In the genomic region with DNA sequence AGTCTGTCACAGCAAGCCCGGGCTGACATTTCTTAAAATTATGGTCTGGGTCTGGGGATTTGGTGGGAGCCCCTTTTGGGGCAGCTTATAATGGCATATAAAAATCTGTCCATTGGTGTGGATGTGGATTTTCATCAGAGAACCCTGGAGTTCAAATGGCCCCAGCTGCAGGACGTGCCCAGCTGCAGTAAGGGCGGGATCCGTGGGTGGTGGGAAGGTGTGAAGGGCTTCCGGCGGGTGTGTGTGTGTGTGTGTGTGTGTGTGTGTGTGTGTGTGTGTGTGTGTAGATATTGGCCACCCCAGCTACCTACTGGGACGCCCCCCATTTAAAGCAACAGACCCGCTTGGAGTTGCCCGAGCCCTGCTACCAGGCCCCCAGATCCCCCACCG, we compare ENCODE assay signal across 8 mouse cellular contexts. TPM values are rescaled to one million over a fixed set of nuclear protein-coding genes. Genes with fewer than 3 reads are reported as not detected.
DNase-seq lines count a peak whose midpoint lies in the region; ATAC-seq and TF ChIP-seq lines count a peak whose summit lies in the region.

No protein-coding gene starts in this region.

- intact Hi-C loops in left cerebral cortex, adult 2 months (cut with DNase I) = loop anchor here (2.0 to 10.0 kb wide), 9 partner anchors 63 to 994 kb away; no protein-coding TSS in a partner anchor

- H3K27ac ChIP-seq in left cerebral cortex, adult 2 months = peak overlapping the region; percentile 95
- H3K27ac ChIP-seq in embryonic facial prominence, embryonic 12.5 days = peak overlapping the region; percentile 99
- peak overlapping the region; percentile 96 for H3K27ac ChIP-seq in intestine, postnatal 0 days (ENCODE audit: low read depth, low read length)
- peak overlapping the region; percentile 91 for H3K27ac ChIP-seq in neural tube, embryonic 12.5 days

- peak overlapping the region; percentile 87 for H3K4me2 ChIP-seq in embryonic facial prominence, embryonic 12.5 days (replicated peaks)
- peak overlapping the region; percentile 96 for H3K4me2 ChIP-seq in intestine, postnatal 0 days (replicated peaks; ENCODE audit: low read depth)
- peak overlapping the region; percentile 96 for H3K4me2 ChIP-seq in neural tube, embryonic 12.5 days (replicated peaks)

- TF ChIP-seq CTCF in left cerebral cortex, adult 2 months (IDR thresholded peaks at IDR 0.05) = no peak
- TF ChIP-seq CTCF in intestine, postnatal 0 days (IDR thresholded peaks at IDR 0.05; ENCODE audit: low read depth) = no peak

- ATAC-seq in embryonic facial prominence, embryonic 12.5 days (ENCODE audit: insufficient number of reproducible peaks, insufficient read depth, low FRiP score, low TSS enrichment) = no peak
- ATAC-seq in intestine, postnatal 0 days = peak; percentile 1; the same call in 1 of the 2 replicates
- peak; percentile 6; the same call in 1 of the 2 replicates for ATAC-seq in neural tube, embryonic 12.5 days (ENCODE audit: low FRiP score, low read depth)
- ATAC-seq in megakaryocyte progenitor cell, adult 5-6 weeks (replicated peaks; ENCODE audit: poor library complexity) = no peak

- no peak for DNase-seq in left cerebral cortex, adult 2 months (ENCODE audit: extremely low spot score in 1 of 2, low spot score in 2 of 2)
- no peak for DNase-seq in left cerebral cortex, adult 11 months (ENCODE audit: low spot score)
- DNase-seq in adrenal gland, adult (ENCODE audit: inconsistent age in 2 of 2, low spot score in 1 of 2) = no peak
- DNase-seq in gastrocnemius, postnatal 10 days = no peak

- peak overlapping the region; percentile 53 for H3K9ac ChIP-seq in embryonic facial prominence, embryonic 12.5 days
- peak overlapping the region; percentile 68 for H3K9ac ChIP-seq in intestine, postnatal 0 days (ENCODE audit: low read depth, low read length)
- H3K9ac ChIP-seq in neural tube, embryonic 12.5 days = peak overlapping the region; percentile 47

- no peaks in the 10 kb centered on the region for H3K9me3 ChIP-seq in embryonic facial prominence, embryonic 12.5 days
- H3K9me3 ChIP-seq in intestine, postnatal 0 days (ENCODE audit: control insufficient read depth) = no peaks in the 10 kb centered on the region
- H3K9me3 ChIP-seq in neural tube, embryonic 12.5 days = no peaks in the 10 kb centered on the region

- under 1% methylated on average over 10 of the region's 10 CpGs for WGBS in embryonic facial prominence, embryonic 12.5 days
- WGBS in intestine, postnatal 0 days = 3% methylated on average over 8 of the region's 10 CpGs
- WGBS in neural tube, embryonic 12.5 days = 1% methylated on average over 10 of the region's 10 CpGs

- peak overlapping the region; percentile 73 for H3K4me3 ChIP-seq in left cerebral cortex, adult 2 months
- H3K4me3 ChIP-seq in embryonic facial prominence, embryonic 12.5 days = peak overlapping the region; percentile 88
- peak overlapping the region; percentile 49 for H3K4me3 ChIP-seq in intestine, postnatal 0 days (ENCODE audit: low read depth, low read length)
- peak overlapping the region; percentile 49 for H3K4me3 ChIP-seq in neural tube, embryonic 12.5 days

- peaks cover 30% of the 10 kb centered on the region for H3K4me1 ChIP-seq in embryonic facial prominence, embryonic 12.5 days
- no peaks in the 10 kb centered on the region; the same call in 1 of the 2 replicates for H3K4me1 ChIP-seq in intestine, postnatal 0 days (replicated peaks; ENCODE audit: control insufficient read depth, insufficient read depth, low read length)
- H3K4me1 ChIP-seq in neural tube, embryonic 12.5 days = peaks cover 57% of the 10 kb centered on the region

- no peaks in the 10 kb centered on the region for H3K36me3 ChIP-seq in embryonic facial prominence, embryonic 12.5 days
- no peaks in the 10 kb centered on the region for H3K36me3 ChIP-seq in intestine, postnatal 0 days (ENCODE audit: control insufficient read depth, insufficient read depth)
- H3K36me3 ChIP-seq in neural tube, embryonic 12.5 days = no peaks in the 10 kb centered on the region

- H3K27me3 ChIP-seq in embryonic facial prominence, embryonic 12.5 days = no peaks in the 10 kb centered on the region
- no peaks in the 10 kb centered on the region for H3K27me3 ChIP-seq in intestine, postnatal 0 days (replicated peaks; ENCODE audit: control insufficient read depth, insufficient read depth, low read length)
- no peaks in the 10 kb centered on the region for H3K27me3 ChIP-seq in neural tube, embryonic 12.5 days (replicated peaks)

RNA-seq across cellular contexts. Expression of a gene that starts 1.2 kb away (rescaled TPM):
- 100 to 1,000 TPM; 140 to 167 TPM for total RNA-seq in left cerebral cortex, adult 2 months (2021)
- 448 and 458 TPM in 2 replicates for polyA plus RNA-seq in embryonic facial prominence, embryonic 12.5 days (2016; fragmentation: Nextera tagmentation; extraction: Ambion mirVana)
- polyA plus RNA-seq in intestine, postnatal 0 days (2015; fragmentation: Nextera tagmentation; extraction: Ambion mirVana) = 313 and 344 TPM in 2 replicates
- 203 and 211 TPM in 2 replicates for polyA plus RNA-seq in neural tube, embryonic 12.5 days (2016; fragmentation: Nextera tagmentation; extraction: Ambion mirVana)
- 21.8 and 32.4 TPM in 2 replicates for total RNA-seq in megakaryocyte progenitor cell, adult 5-6 weeks (2015)
- 8.3 and 15.5 TPM in 2 replicates for total RNA-seq in megakaryocyte progenitor cell, adult 5-6 weeks (2017)
- 10 to 100 TPM; 11.4 to 12.8 TPM for total RNA-seq in gastrocnemius, postnatal 10 days (2021)

Comparison
In these comparisons a context has a peak if more than half of its experiments do, and no peak if none do; other contexts are left out.
1. ATAC-seq: peak in intestine, postnatal 0 days (single experiment) and neural tube, embryonic 12.5 days (single experiment); none in embryonic facial prominence, embryonic 12.5 days (single experiment) and megakaryocyte progenitor cell, adult 5-6 weeks (single experiment).
2. RNA of a gene that starts 1.2 kb away (total RNA-seq): 140 to 167 TPM in left cerebral cortex, adult 2 months; 8.3 to 32.4 TPM in megakaryocyte progenitor cell, adult 5-6 weeks and 11.4 to 12.8 TPM in gastrocnemius, postnatal 10 days; every median in the first group is over 4 times any median in the second.
3. Peak in every context shown above with its lines, with median percentiles within 50 percentile points of each other: H3K27ac ChIP-seq, H3K4me3 ChIP-seq, H3K4me2 ChIP-seq and H3K9ac ChIP-seq.